Mouse (Mus musculus) ES-Bruce4 (cell line): Measurements from ENCODE around the gene Atoh8. TPM values are rescaled to one million over a fixed set of nuclear protein-coding genes. Genes with fewer than 3 reads are reported as not detected.

Experiments used
- H3K27ac ChIP-seq: 2 replicates; pipeline ENCODE4 v1.5.1; 2012; ENCODE audit warnings: low read length, inconsistent platforms; ENCODE audit not compliant: insufficient read depth
- H3K27me3 ChIP-seq: 2 replicates; pipeline ENCODE4 v1.6.1; 2012; ENCODE audit warnings: mild to moderate bottlenecking, low read length, inconsistent platforms; ENCODE audit not compliant: control insufficient read depth, poor library complexity, insufficient read depth, severe bottlenecking
- H3K36me3 ChIP-seq: 2 replicates; pipeline ENCODE4 v1.6.1; 2012; ENCODE audit warnings: inconsistent platforms, mild to moderate bottlenecking, low read length, moderate library complexity; ENCODE audit not compliant: control insufficient read depth, poor library complexity, insufficient read depth, severe bottlenecking
- H3K4me1 ChIP-seq: one replicate; pipeline ENCODE4 v1.8.1; 2011; ENCODE audit warnings: low read length; ENCODE audit not compliant: control insufficient read depth, insufficient read depth
- H3K4me3 ChIP-seq: 2 replicates; pipeline ENCODE4 v1.5.1; 2011; ENCODE audit warnings: low read depth, mild to moderate bottlenecking, low read length
- H3K9ac ChIP-seq: 2 replicates; pipeline ENCODE4 v1.6.1; 2012; ENCODE audit warnings: low read depth, mild to moderate bottlenecking, inconsistent platforms; ENCODE audit not compliant: poor library complexity, severe bottlenecking
- H3K9me3 ChIP-seq: replicated peaks from 2 replicates; pipeline ENCODE4 v1.6.1; 2012; ENCODE audit warnings: mild to moderate bottlenecking, low read length, inconsistent platforms; ENCODE audit not compliant: control insufficient read depth, poor library complexity, insufficient read depth, severe bottlenecking
- CTCF ChIP-seq: IDR thresholded peaks from one replicate; pipeline ENCODE4 v1.8.1; 2011; ENCODE audit warnings: low read depth, low read length
- EP300 ChIP-seq: IDR thresholded peaks from 2 replicates; pipeline ENCODE4 v1.6.1; 2011; ENCODE audit warnings: low read depth, low read length; ENCODE audit not compliant: insufficient read depth
- POLR2A ChIP-seq: IDR thresholded peaks from one replicate; pipeline ENCODE4 v1.8.1; 2011; ENCODE audit warnings: low read length; ENCODE audit not compliant: insufficient read depth
- polyA plus RNA-seq: library from polyadenylated mRNA; stranded (reverse); fragments of >200 nt; gene quantifications from 2 replicates; pipeline ENCODE4 v1.2.4, GENCODE M21; 2011; ENCODE audit warnings: low read depth; ENCODE audit not compliant: missing spikeins, insufficient read depth, insufficient read length

The Atoh8 gene
- polyA plus RNA-seq, 1 experiment, result not detected

- Histone ChIP-seq H3K27ac (no peak overlapping the region), H3K4me3 (no peak overlapping the region), H3K36me3 (no peaks in the 10 kb centered on the region), H3K27me3 (no peaks in the 10 kb centered on the region), H3K4me1 (no peaks in the 10 kb centered on the region), H3K9me3 (no peaks in the 10 kb centered on the region), H3K9ac (no peak overlapping the region)
- TF ChIP-seq EP300 (no peak), POLR2A (no peak)
These were observed 7.3 kb upstream of the Atoh8 start for GRCm38 (mm10) chr6:72242532-72243320.

GRCm38 (mm10) chr6:72241843-72242154 lies 6.4 kb upstream of the Atoh8 start:
- H3K4me1 ChIP-seq, result no peaks in the 10 kb centered on the region
- no peaks in the 10 kb centered on the region for H3K36me3 ChIP-seq
- H3K9me3 ChIP-seq, result no peaks in the 10 kb centered on the region
- no peak overlapping the region for H3K4me3 ChIP-seq
- no peaks in the 10 kb centered on the region for H3K27me3 ChIP-seq
- no peak overlapping the region for H3K27ac ChIP-seq
- no peak for TF ChIP-seq POLR2A
- TF ChIP-seq CTCF, result no peak
- TF ChIP-seq EP300, result no peak
- no peak overlapping the region for H3K9ac ChIP-seq

- H3K9ac ChIP-seq, result no peak overlapping the region
- no peak for TF ChIP-seq EP300
- no peak for TF ChIP-seq CTCF
- TF ChIP-seq POLR2A, result no peak
- H3K4me3 ChIP-seq, result no peak overlapping the region
- H3K36me3 ChIP-seq, result no peaks in the 10 kb centered on the region
- no peaks in the 10 kb centered on the region for H3K9me3 ChIP-seq
- H3K4me1 ChIP-seq, result no peaks in the 10 kb centered on the region
- H3K27ac ChIP-seq, result no peak overlapping the region
- no peaks in the 10 kb centered on the region for H3K27me3 ChIP-seq
These were observed 5.9 kb upstream of the Atoh8 start for GRCm38 (mm10) chr6:72241133-72241842.

- TF ChIP-seq POLR2A (no peak), EP300 (no peak), CTCF (no peak)
- Histone ChIP-seq H3K27ac (no peak overlapping the region), H3K4me3 (no peak overlapping the region), H3K9ac (no peak overlapping the region), H3K27me3 (peaks cover 6% of the 10 kb centered on the region), H3K36me3 (no peaks in the 10 kb centered on the region), H3K9me3 (no peaks in the 10 kb centered on the region), H3K4me1 (no peaks in the 10 kb centered on the region)
These were observed 4.7 kb upstream of the Atoh8 start for GRCm38 (mm10) chr6:72240042-72240441.

- Histone ChIP-seq H3K27ac (no peak overlapping the region), H3K9me3 (no peaks in the 10 kb centered on the region), H3K4me1 (no peaks in the 10 kb centered on the region), H3K4me3 (no peak overlapping the region), H3K36me3 (no peaks in the 10 kb centered on the region), H3K9ac (no peak overlapping the region), H3K27me3 (peaks cover 14% of the 10 kb centered on the region)
- peak; percentile 82 for TF ChIP-seq CTCF
- TF ChIP-seq EP300, result no peak
- no peak for TF ChIP-seq POLR2A
These were observed 1.7 kb upstream of the Atoh8 start for GRCm38 (mm10) chr6:72237035-72237434.

GRCm38 (mm10) chr6:72235807-72236407 lies 530 bp upstream of the Atoh8 start:
- Histone ChIP-seq H3K27me3 (peaks cover 14% of the 10 kb centered on the region), H3K27ac (no peak overlapping the region), H3K4me1 (no peaks in the 10 kb centered on the region), H3K9me3 (no peaks in the 10 kb centered on the region), H3K4me3 (peak overlapping the region; percentile 85), H3K36me3 (no peaks in the 10 kb centered on the region), H3K9ac (peak overlapping the region; percentile 44; the same call in 1 of the 2 replicates)
- TF ChIP-seq EP300 (no peak), POLR2A (no peak), CTCF (no peak)
